Comparison of ENCODE assay signal across 35 mouse cellular contexts in genomic region chr1:187113716-187114115, GRCm38 (mm10).
"Had no signal": no experiment of that assay in that cellular context is flagged by ENCODE, and none has a peak within 500 bp of the region (broad histone marks: within the 10 kb centered on the region; RNA-seq: fewer than 3 reads in every experiment).

No protein-coding gene starts in this region.

- H3K4me3 ChIP-seq: heart, adult 2 months; heart, embryonic 10.5 days; heart, embryonic 12.5 days; heart, embryonic 13.5 days; heart, embryonic 15.5 days; hindbrain, embryonic 12.5 days; hindbrain, embryonic 13.5 days; hindbrain, embryonic 15.5 days; intestine, embryonic 15.5 days; kidney, embryonic 15.5 days; layer of hippocampus, adult 2 months had no signal

- H3K27me3 ChIP-seq: heart, embryonic 12.5 days; heart, embryonic 13.5 days; heart, embryonic 15.5 days; hindbrain, embryonic 12.5 days; hindbrain, embryonic 13.5 days; hindbrain, embryonic 15.5 days; intestine, embryonic 15.5 days; kidney, embryonic 15.5 days had no signal

- ATAC-seq: hindbrain, embryonic 16.5 days; hindbrain, postnatal 0 days; inflammation-experienced regulatory T-cells, adult 6 months; intestine, embryonic 15.5 days; intestine, embryonic 16.5 days; intestine, postnatal 0 days had no signal

- H3K9me3 ChIP-seq: heart, embryonic 10.5 days; heart, embryonic 12.5 days; heart, embryonic 15.5 days; hindbrain, embryonic 12.5 days; hindbrain, embryonic 13.5 days; hindbrain, embryonic 15.5 days; intestine, embryonic 15.5 days; kidney, embryonic 15.5 days had no signal

- H3K36me3 ChIP-seq: heart, embryonic 10.5 days; heart, embryonic 12.5 days; heart, embryonic 13.5 days; heart, embryonic 15.5 days; hindbrain, embryonic 12.5 days; hindbrain, embryonic 13.5 days; hindbrain, embryonic 15.5 days; intestine, embryonic 15.5 days; kidney, embryonic 15.5 days had no signal

- H3K9ac ChIP-seq: heart, embryonic 12.5 days; heart, embryonic 13.5 days; heart, embryonic 15.5 days; hindbrain, embryonic 12.5 days; hindbrain, embryonic 13.5 days; hindbrain, embryonic 14.5 days; hindbrain, embryonic 15.5 days; intestine, embryonic 15.5 days; kidney, embryonic 15.5 days had no signal

- H3K27ac ChIP-seq: heart, adult 2 months; heart, embryonic 10.5 days; heart, embryonic 15.5 days; hindbrain, embryonic 12.5 days; hindbrain, embryonic 13.5 days; hindbrain, embryonic 14.5 days; hindbrain, embryonic 15.5 days; hindbrain, postnatal 0 days; intestine, embryonic 15.5 days; kidney, embryonic 15.5 days; kidney, postnatal 0 days; layer of hippocampus, adult 2 months had no signal

- DNase-seq: heart, adult 18-20 months; heart, adult 2 months; heart, postnatal 10 days; heart, postnatal 14 days; heart, postnatal 36 days; heart, postnatal 4 days; kidney, adult 11 months; kidney, adult 18-20 months; kidney, adult 2 months; kidney, adult 8-10 months; kidney, adult 9 months; kidney, postnatal 10 days; kidney, postnatal 14 days; kidney, postnatal 25 days; kidney, postnatal 36 days; kidney, postnatal 4 days; layer of hippocampus, adult 9-11 months had no signal

- H3K4me2 ChIP-seq: heart, embryonic 11.5 days; heart, embryonic 12.5 days; heart, embryonic 13.5 days; heart, embryonic 15.5 days; hindbrain, embryonic 12.5 days; hindbrain, embryonic 13.5 days; hindbrain, embryonic 14.5 days; hindbrain, embryonic 15.5 days; intestine, embryonic 15.5 days; kidney, embryonic 15.5 days had no signal

- H3K4me1 ChIP-seq: hindbrain, embryonic 12.5 days; hindbrain, embryonic 13.5 days; hindbrain, embryonic 15.5 days; intestine, embryonic 15.5 days; kidney, embryonic 15.5 days had no signal
